Mouse (Mus musculus): ENCODE measurements around the gene Tcf7l2.

GRCm38 (mm10) chr19:55755462-55755861 lies 13.8 kb downstream of the Tcf7l2 start:
- TF ChIP-seq CTCF (IDR thresholded peaks at IDR 0.05; ENCODE audit: low read depth, low read length), result no peak
- TF ChIP-seq POLR2A (IDR thresholded peaks at IDR 0.05; ENCODE audit: borderline replicate concordance, low read depth, low read length), result no peak
